Mouse (Mus musculus) telencephalon, adult 2 months (tissue): Measurements from ENCODE around the gene Ppp1r17.

Experiments
- DNase-seq: peaks from one replicate; pipeline ENCODE4 v3.0.0-alpha.2; 2011; ENCODE audit warnings: low read depth, low spot score

The Ppp1r17 gene

GRCm38 (mm10) chr6:56017291-56017994, at the start of gene Ppp1r17:
Ppp1r17 (plus strand) TSS chr6:56017497.
- no peak for DNase-seq

GRCm38 (mm10) chr6:55972998-55973397, 44.3 kb upstream of the Ppp1r17 start:
- peak; percentile 62 for DNase-seq

- DNase-seq: no peak
Measured at GRCm38 (mm10) chr6:55979766-55980165, 37.5 kb upstream of the Ppp1r17 start.

DNA sequence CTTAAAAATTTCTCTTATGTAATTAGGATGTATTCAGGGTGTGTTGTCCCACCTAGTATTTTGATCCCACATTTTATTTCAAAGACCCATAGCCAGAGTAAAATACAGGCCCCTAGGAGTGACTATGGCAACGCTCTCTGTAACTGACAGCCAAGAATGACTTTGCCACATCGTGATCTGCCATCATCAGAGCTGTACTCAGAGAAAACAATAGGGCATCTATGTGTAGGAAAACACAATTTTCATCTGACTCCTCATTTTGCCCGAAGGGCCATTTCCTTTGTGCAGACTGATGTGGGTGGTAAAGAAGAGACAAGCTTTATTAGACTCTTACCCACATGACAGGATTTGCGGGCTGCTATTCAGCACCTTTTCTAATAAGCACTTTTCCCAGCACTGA, 8.6 kb upstream of the Ppp1r17 start:
- peak; percentile 19 for DNase-seq

DNA sequence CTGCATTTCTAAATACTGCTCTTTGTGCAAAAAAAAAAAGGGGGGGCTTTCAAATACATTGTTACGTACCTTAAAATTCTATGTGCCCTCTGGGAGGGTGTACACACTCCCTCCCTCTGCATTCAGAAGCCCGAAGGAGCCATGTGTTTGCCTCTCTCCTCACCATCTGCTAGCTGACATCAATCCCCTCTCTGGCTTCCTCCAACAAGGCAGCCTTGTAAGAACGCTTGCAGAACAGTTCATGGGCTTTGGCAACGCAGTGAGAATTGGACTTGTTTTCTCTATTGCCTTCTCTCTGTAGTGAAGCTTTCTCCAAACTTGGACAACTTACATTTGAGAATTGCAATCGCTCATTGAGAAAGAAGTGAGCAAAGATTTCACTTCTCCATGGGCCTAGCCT, 4.9 kb upstream of the Ppp1r17 start:
- peak; percentile 13 for DNase-seq

GRCm38 (mm10) chr6:56019632-56020031, 2.3 kb downstream of the Ppp1r17 start:
- DNase-seq: no peak

- DNase-seq: no peak
Measured at GRCm38 (mm10) chr6:56025533-56025932, 8.2 kb downstream of the Ppp1r17 start.

DNA sequence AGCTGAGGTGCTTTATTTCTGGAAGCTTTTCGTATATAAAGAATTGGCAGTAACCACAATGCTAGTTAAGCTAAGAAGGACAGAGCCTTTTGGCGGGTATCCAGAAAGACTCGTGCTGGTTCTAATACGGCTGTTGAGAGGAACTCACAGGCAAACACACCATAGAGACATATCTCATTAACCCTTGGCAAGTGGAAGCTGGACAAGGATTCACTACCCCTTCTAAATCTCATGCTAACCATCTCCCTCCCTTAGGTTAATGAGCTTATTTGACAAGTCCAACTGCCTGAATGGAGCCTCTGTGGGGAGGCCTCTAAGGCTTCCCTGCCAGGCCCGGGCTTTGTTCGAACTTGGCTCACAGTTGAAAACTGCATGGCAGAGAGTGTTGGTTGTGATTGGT, 10.0 kb downstream of the Ppp1r17 start:
- DNase-seq: no peak

GRCm38 (mm10) chr6:56027966-56028365, 10.7 kb downstream of the Ppp1r17 start:
- peak; percentile 48 for DNase-seq

DNA sequence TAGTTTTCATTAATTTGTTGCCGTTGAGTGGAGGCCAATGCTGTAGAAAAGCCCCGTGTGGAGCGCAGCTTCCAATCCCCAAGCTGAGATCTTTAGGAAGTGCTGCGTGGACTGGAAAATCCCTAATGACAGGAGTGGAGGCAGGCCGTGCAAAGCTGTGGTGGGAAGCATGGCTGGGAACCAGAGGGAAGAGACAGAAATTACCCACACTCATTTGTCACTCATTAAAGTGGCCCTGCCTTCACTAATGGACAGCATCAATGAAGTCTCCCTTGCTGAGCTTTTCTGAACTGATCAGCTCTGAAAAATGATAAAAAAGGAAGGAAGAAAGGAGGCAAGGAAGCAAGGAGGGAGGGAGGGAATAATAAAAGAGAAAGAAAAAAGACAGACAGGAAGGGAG, 12.7 kb downstream of the Ppp1r17 start:
- DNase-seq: no peak

DNA sequence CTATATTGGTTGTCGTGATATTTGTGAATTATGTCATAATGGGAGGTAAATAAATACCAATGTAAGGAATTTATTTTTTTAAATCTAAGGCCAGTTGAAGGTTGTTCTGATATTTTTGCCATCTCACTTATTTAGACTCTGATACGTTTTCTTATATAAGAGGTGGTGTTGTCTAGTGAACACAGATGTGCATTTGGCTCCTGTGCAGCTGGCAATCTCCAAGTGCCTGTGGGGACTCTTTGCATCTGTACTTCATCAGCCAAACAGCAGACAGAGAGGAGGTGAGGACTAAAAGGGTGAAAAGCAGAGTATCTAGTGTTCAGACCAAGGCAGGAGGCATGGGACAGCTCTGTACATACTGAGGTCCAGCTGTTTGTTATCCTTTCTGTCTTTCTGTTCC, 14.9 kb downstream of the Ppp1r17 start:
- DNase-seq: no peak

DNA sequence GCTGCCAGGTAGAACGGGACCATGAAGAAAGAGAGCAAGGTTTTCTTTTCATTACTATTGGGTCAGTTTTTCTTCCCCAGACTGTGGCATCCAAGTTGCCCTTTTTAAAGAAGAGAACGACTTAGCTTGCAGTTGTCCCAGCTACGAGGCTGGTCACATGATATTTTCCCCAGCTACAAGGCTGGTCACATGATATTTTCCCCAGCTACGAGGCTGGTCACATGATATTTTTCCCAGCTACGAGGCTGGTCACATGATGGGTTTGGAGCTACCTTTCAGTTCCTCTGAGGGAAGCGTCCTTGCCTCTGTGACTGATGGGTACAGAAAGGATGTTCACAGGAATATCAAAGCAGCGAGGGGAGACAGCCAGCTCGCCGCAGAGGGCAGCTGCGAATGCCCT, 17.8 kb downstream of the Ppp1r17 start:
- no peak for DNase-seq

DNA sequence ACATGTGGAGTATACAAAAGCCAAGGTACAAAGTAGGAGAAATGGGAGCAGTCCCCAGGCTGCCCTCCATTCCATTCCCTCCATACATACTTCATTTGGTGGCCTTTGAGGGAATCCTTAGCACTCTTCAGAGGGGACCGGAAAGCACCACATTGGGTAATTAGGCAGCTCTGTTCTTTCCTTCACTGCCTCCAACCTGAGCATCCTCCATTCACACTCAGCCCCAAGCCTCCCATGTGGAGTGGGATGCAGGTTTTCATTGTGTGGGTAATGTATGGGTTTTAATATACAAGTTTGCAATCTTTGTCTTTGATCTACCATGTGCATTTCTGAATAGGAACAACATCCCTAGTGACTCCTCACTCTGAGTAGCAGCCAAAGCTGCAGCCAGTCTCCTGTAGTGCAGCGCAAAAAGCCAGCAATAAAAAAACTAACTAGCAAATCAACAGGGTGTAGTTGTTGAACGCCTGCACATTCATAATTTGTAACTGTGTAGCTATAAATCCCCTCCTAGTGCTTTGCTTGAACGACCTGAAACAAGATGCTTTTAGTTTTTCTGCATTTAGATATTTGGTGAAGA, 22.3 kb downstream of the Ppp1r17 start:
- DNase-seq: no peak

GRCm38 (mm10) chr6:56044270-56044669, 27.0 kb downstream of the Ppp1r17 start:
- no peak for DNase-seq

GRCm38 (mm10) chr6:56044716-56045115, 27.4 kb downstream of the Ppp1r17 start:
- DNase-seq: no peak

GRCm38 (mm10) chr6:56048580-56048979, 31.3 kb downstream of the Ppp1r17 start:
- DNase-seq: no peak

- peak; percentile 16 for DNase-seq
Measured at GRCm38 (mm10) chr6:56049104-56049503, 31.8 kb downstream of the Ppp1r17 start.

GRCm38 (mm10) chr6:56063736-56064135, 46.4 kb downstream of the Ppp1r17 start:
- DNase-seq: no peak

- DNase-seq: peak; percentile 60
Measured at GRCm38 (mm10) chr6:56066632-56067282, 49.5 kb downstream of the Ppp1r17 start.

GRCm38 (mm10) chr6:56068516-56068915, 51.2 kb downstream of the Ppp1r17 start:
- no peak for DNase-seq

DNA sequence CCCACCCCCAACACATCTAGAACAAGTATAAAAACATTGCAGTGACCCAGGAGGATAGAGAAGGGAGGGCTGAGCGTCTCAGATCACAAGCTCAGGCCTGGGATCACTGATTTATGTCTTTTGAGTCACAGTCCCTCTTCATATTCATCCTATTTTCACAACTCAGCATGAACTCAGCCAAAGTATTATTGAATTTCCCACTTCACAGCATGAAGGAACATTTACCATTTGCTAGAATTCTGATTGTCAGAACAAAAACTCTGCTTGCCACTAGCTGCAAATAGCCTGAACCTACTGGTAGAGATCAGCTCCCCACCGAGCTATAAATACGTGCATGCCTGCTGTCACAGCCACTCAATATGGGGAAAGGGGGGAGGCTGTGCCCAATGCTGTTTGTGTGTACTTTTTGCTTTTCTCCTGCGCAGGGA, 59.1 kb downstream of the Ppp1r17 start:
- peak; percentile 13 for DNase-seq
